Mouse (Mus musculus) stomach, postnatal 0 days (tissue): ENCODE measurements around the gene Als2cr12.
"Not testable (repeated sequence)": the region's sequence is repeated elsewhere in the genome, so short reads cannot be mapped to it uniquely, and the experiment has no call there.

ENCODE experiments used
- CTCF ChIP-seq: IDR thresholded peaks from 2 replicates; pipeline ENCODE4 v1.5.1; 2016; ENCODE audit warnings: antibody characterized with exemption, low read depth, mild to moderate bottlenecking, moderate library complexity
- EP300 ChIP-seq: optimal IDR thresholded peaks from 2 replicates; pipeline ENCODE3; 2016; ENCODE audit warnings: antibody characterized with exemption

GRCm38 (mm10) chr1:58609591-58609990 is 86.2 kb downstream of the Als2cr12 start:
- TF ChIP-seq CTCF, EP300: not testable (repeated sequence)
